In genomic region chr15:12275091-12275623, GRCm38 (mm10) we compare ENCODE assay signal across 6 mouse cellular contexts.
"Had no signal": no experiment of that assay in that cellular context is flagged by ENCODE, and none has a peak within 500 bp of the region (broad histone marks: within the 10 kb centered on the region; RNA-seq: fewer than 3 reads in every experiment).

No protein-coding gene starts in this region.

- ATAC-seq: midbrain, embryonic 16.5 days had no signal

- DNase-seq: kidney, postnatal 25 days; lung, adult 2 months; lung, postnatal 10 days; lung, postnatal 4 days; retina, postnatal 1 day had no signal
